Mouse (Mus musculus) CH12.LX (cell line): ENCODE data around the gene Cd96. TPM values are rescaled to one million over a fixed set of nuclear protein-coding genes. Genes with fewer than 3 reads are reported as not detected.
A peak's percentile ranks its signal among the peaks of the same experiment; 100 is the strongest.

Experiments
- DNase-seq: peaks from one replicate; pipeline ENCODE4 v3.0.0-alpha.2; 2013; ENCODE audit errors: extremely low read depth
- H3K27ac ChIP-seq: 2 replicates; pipeline ENCODE4 v1.5.1; 2012; ENCODE audit warnings: low read depth, mild to moderate bottlenecking, control low read depth, moderate library complexity; ENCODE audit not compliant: insufficient read depth
- H3K27me3 ChIP-seq: replicated peaks from 2 replicates; pipeline ENCODE3; 2012; ENCODE audit warnings: inconsistent platforms
- H3K36me3 ChIP-seq, 2 experiments: replicated peaks in 1 of 2; 2 replicates each; pipeline versions ENCODE3 to v1.6.1; 2012; ENCODE audit warnings: inconsistent platforms in 1 of 2, low read length in 1 of 2, mild to moderate bottlenecking in 1 of 2, mixed read lengths in 1 of 2, moderate library complexity in 1 of 2; ENCODE audit not compliant: control insufficient read depth in 1 of 2, insufficient read depth in 1 of 2
- H3K4me1 ChIP-seq, 2 experiments: 2 replicates each; pipeline ENCODE4 v1.6.1; 2012; ENCODE audit warnings: inconsistent platforms in 1 of 2, moderate library complexity in 1 of 2; ENCODE audit not compliant: insufficient read depth in 2 of 2, control insufficient read depth in 1 of 2
- H3K4me2 ChIP-seq: 2 replicates; pipeline ENCODE4 v1.6.1; 2012; ENCODE audit warnings: low read depth, mild to moderate bottlenecking, control low read depth; ENCODE audit not compliant: poor library complexity, insufficient read depth, severe bottlenecking
- H3K4me3 ChIP-seq, 3 experiments: fragments of 150-350 bp in 1 of 3; sonication (generic) in 1 of 3; replicated peaks in 1 of 3; 2 replicates each; pipeline versions ENCODE3 to v1.5.1; 2011 to 2012; ENCODE audit warnings: low read depth in 2 of 3, low read length in 2 of 3, mild to moderate bottlenecking in 2 of 3, moderate library complexity in 2 of 3, control low read depth in 1 of 3, improper control_type of control experiment in 1 of 3, inconsistent platforms in 1 of 3, mixed read lengths in 1 of 3; ENCODE audit not compliant: poor library complexity in 1 of 3
- H3K79me2 ChIP-seq: replicated peaks from 2 replicates; pipeline ENCODE4 v1.6.1; 2012; ENCODE audit warnings: mild to moderate bottlenecking, moderate library complexity; ENCODE audit not compliant: control insufficient read depth, poor library complexity, insufficient read depth, severe bottlenecking; ENCODE audit errors: extremely low read depth
- H3K9ac ChIP-seq: 2 replicates; pipeline ENCODE4 v1.6.1; 2012; ENCODE audit warnings: low read depth, mild to moderate bottlenecking, control low read depth, moderate library complexity; ENCODE audit not compliant: insufficient read depth
- H3K9me3 ChIP-seq: replicated peaks from 2 replicates; pipeline ENCODE3; 2012; ENCODE audit warnings: low read length, inconsistent platforms, mixed read lengths
- BHLHE40 ChIP-seq: IDR thresholded peaks from 2 replicates; pipeline ENCODE4 v1.6.1; 2011; ENCODE audit warnings: mild to moderate bottlenecking, low read depth, low read length, improper control_type of control experiment
- CHD1 ChIP-seq: IDR thresholded peaks from 2 replicates; pipeline ENCODE4 v1.6.1; 2012; ENCODE audit warnings: low read depth, low read length, improper control_type of control experiment, inconsistent platforms
- CTCF ChIP-seq, 2 experiments: IDR thresholded peaks in 1 of 2; conservative IDR thresholded peaks in 1 of 2; 2 replicates each; pipeline ENCODE4 v1.5.1; 2011 to 2012; ENCODE audit warnings: low read depth in 2 of 2, low read length in 2 of 2, improper control_type of control experiment in 1 of 2, inconsistent platforms in 1 of 2, mild to moderate bottlenecking in 1 of 2, moderate library complexity in 1 of 2
- EP300 ChIP-seq: IDR thresholded peaks from 2 replicates; pipeline ENCODE4 v1.6.1; 2011; ENCODE audit warnings: low read length, improper control_type of control experiment
- GABPA ChIP-seq: IDR thresholded peaks from 2 replicates; pipeline ENCODE4 v1.6.1; 2012; ENCODE audit warnings: low read depth, low read length, improper control_type of control experiment, inconsistent platforms; ENCODE audit not compliant: insufficient replicate concordance
- IRF4 ChIP-seq: IDR thresholded peaks from 2 replicates; pipeline ENCODE4 v1.6.1; 2014; ENCODE audit warnings: low read depth, mild to moderate bottlenecking, inconsistent platforms, low read length, improper control_type of control experiment
- MAX ChIP-seq: IDR thresholded peaks from 2 replicates; pipeline ENCODE4 v1.6.1; 2011; ENCODE audit warnings: low read length, improper control_type of control experiment
- MAZ ChIP-seq: IDR thresholded peaks from 2 replicates; pipeline ENCODE4 v1.6.1; 2012; ENCODE audit warnings: low read depth, mild to moderate bottlenecking, inconsistent platforms, low read length, improper control_type of control experiment, moderate library complexity
- MEF2A ChIP-seq: IDR thresholded peaks from 2 replicates; pipeline ENCODE4 v1.6.1; 2014; ENCODE audit warnings: low read depth, mild to moderate bottlenecking, inconsistent platforms, low read length, improper control_type of control experiment, borderline replicate concordance
- MXI1 ChIP-seq: IDR thresholded peaks from 2 replicates; pipeline ENCODE4 v1.6.1; 2011; ENCODE audit warnings: mild to moderate bottlenecking, low read depth, low read length, improper control_type of control experiment
- MYC ChIP-seq: IDR thresholded peaks from 2 replicates; pipeline ENCODE4 v1.6.1; 2011; ENCODE audit warnings: low read depth, mild to moderate bottlenecking, improper control_type of control experiment, low read length
- NELFE ChIP-seq: IDR thresholded peaks from 2 replicates; pipeline ENCODE4 v1.6.1; 2011; ENCODE audit warnings: low read depth, low read length, improper control_type of control experiment
- PAX5 ChIP-seq: IDR thresholded peaks from 2 replicates; pipeline ENCODE4 v1.6.1; 2012; ENCODE audit warnings: low read length, inconsistent platforms, mixed read lengths
- POLR2A ChIP-seq: IDR thresholded peaks from 2 replicates; pipeline ENCODE4 v1.6.1; 2011; ENCODE audit warnings: low read depth, mild to moderate bottlenecking, improper control_type of control experiment, low read length
- POLR2AphosphoS2 ChIP-seq: IDR thresholded peaks from 2 replicates; pipeline ENCODE4 v1.6.1; 2011; ENCODE audit warnings: low read depth, low read length, improper control_type of control experiment
- RAD21 ChIP-seq: IDR thresholded peaks from 2 replicates; pipeline ENCODE4 v1.6.1; 2011; ENCODE audit warnings: low read depth, mild to moderate bottlenecking, low read length, improper control_type of control experiment, moderate library complexity
- RCOR1 ChIP-seq: conservative IDR thresholded peaks from 2 replicates; pipeline ENCODE4 v1.6.1; 2012; ENCODE audit warnings: low read depth, mild to moderate bottlenecking, inconsistent platforms, low read length, improper control_type of control experiment
- SIN3A ChIP-seq: IDR thresholded peaks from 2 replicates; pipeline ENCODE4 v1.6.1; 2012; ENCODE audit warnings: low read length, improper control_type of control experiment, inconsistent platforms
- SMC3 ChIP-seq: IDR thresholded peaks from 2 replicates; pipeline ENCODE4 v1.6.1; 2011; ENCODE audit warnings: low read depth, low read length, improper control_type of control experiment
- TCF12 ChIP-seq: IDR thresholded peaks from 2 replicates; pipeline ENCODE4 v1.6.1; 2014; ENCODE audit warnings: low read depth, mild to moderate bottlenecking, inconsistent platforms, low read length, improper control_type of control experiment
- UBTF ChIP-seq: IDR thresholded peaks from 2 replicates; pipeline ENCODE4 v1.6.1; 2012; ENCODE audit warnings: low read depth, mild to moderate bottlenecking, inconsistent platforms, low read length, improper control_type of control experiment, moderate library complexity
- USF2 ChIP-seq: conservative IDR thresholded peaks from 2 replicates; pipeline ENCODE4 v1.6.1; 2011; ENCODE audit warnings: low read depth, low read length, improper control_type of control experiment
- ZC3H11A ChIP-seq: IDR thresholded peaks from 2 replicates; pipeline ENCODE4 v1.6.1; 2012; ENCODE audit warnings: low read depth, mild to moderate bottlenecking, inconsistent platforms, low read length, improper control_type of control experiment
- ZKSCAN1 ChIP-seq: IDR thresholded peaks from 2 replicates; pipeline ENCODE4 v1.6.1; 2012; ENCODE audit warnings: low read depth, inconsistent platforms, low read length, improper control_type of control experiment, borderline replicate concordance
- dilution Hi-C: fragments of 300-500 bp; cut with MboI; formaldehyde crosslinking; loops from 2 replicates; pipeline ENCODE4 v1.14.3; 2020; ENCODE audit warnings: low sequenced_read_pairs; ENCODE audit not compliant: extremely low pct_unique_long_range_greater_than_20kb, extremely low pct_ligation_motif_present
- in situ Hi-C: fragments of 300-500 bp; cut with MboI; formaldehyde crosslinking; loops from 3 replicates; pipeline ENCODE4 v1.14.3; 2019; ENCODE audit warnings: low sequenced_read_pairs, low pct_ligation_motif_present, low pct_unique_long_range_greater_than_20kb, mixed read lengths
- polyA plus RNA-seq: library from polyadenylated mRNA; unstranded; fragments of >175 nt; gene quantifications from 2 replicates; pipeline ENCODE4 v1.2.1, GENCODE M21; 2012; ENCODE audit warnings: low read depth; ENCODE audit not compliant: insufficient read length
- total RNA-seq, 2 experiments: library from RNA; depleted of rRNA; stranded (reverse); fragments of 300-350 nt in 1 of 2; fragments of >200 nt in 1 of 2; gene quantifications; 2 replicates each; pipeline ENCODE4 v1.2.3; 2012 to 2014

Gene Cd96
- total and polyA plus RNA-seq, 3 experiments, result 4.4 to 9.7 (median 5.9) TPM

GRCm38 (mm10) chr16:46121420-46121819, 1.4 kb upstream of the Cd96 start:
- no peak overlapping the region for H3K27ac ChIP-seq
- peaks cover 0 to 6% of the 10 kb centered on the region in 2 experiments; a peak in 1 of 4 replicates for H3K4me1 ChIP-seq
- no peaks in the 10 kb centered on the region for H3K79me2 ChIP-seq
- in situ Hi-C loops, result loop anchor here (5.0 kb wide), 1 partner anchor 131 kb away; no protein-coding TSS in a partner anchor
- peaks cover 36% of the 10 kb centered on the region for H3K9me3 ChIP-seq
- H3K27me3 ChIP-seq, result no peaks in the 10 kb centered on the region
- H3K36me3 ChIP-seq, result no peaks in the 10 kb centered on the region
- peak; percentile 49 for DNase-seq
- H3K9ac ChIP-seq, result no peak overlapping the region
- no peak overlapping the region for H3K4me2 ChIP-seq
- TF ChIP-seq MYC, result 0 out of 2 replicates have a peak, but pooled peaks have one; percentile 50
- 0 out of 2 replicates have a peak, but pooled peaks have one; percentile 22 for TF ChIP-seq MAX
- peak; percentile 42; the same call in 1 of the 2 replicates for TF ChIP-seq ZC3H11A
- peak; percentile 50; the same call in 1 of the 2 replicates for TF ChIP-seq SIN3A
- TF ChIP-seq IRF4, result peak; percentile 55; the same call in 1 of the 2 replicates
- TF ChIP-seq MEF2A, result peak; percentile 53; the same call in 1 of the 2 replicates
- no peak for TF ChIP-seq ZKSCAN1
- TF ChIP-seq UBTF, result no peak
- TF ChIP-seq NELFE, result peak; percentile 41; the same call in 1 of the 2 replicates
- TF ChIP-seq TCF12, result peak; percentile 40; the same call in 1 of the 2 replicates
- no peak for TF ChIP-seq USF2
- TF ChIP-seq MAZ, result peak; percentile 86; the same call in 1 of the 2 replicates
- peak; percentile 73 for TF ChIP-seq SMC3
- peak; percentile 59; the same call in 1 of the 2 replicates for TF ChIP-seq MXI1
- TF ChIP-seq EP300, result no peak
- 0 out of 2 replicates have a peak, but pooled peaks have one; percentile 6 for TF ChIP-seq BHLHE40
- 0 out of 2 replicates have a peak, but pooled peaks have one; percentile 29 for TF ChIP-seq RCOR1
- TF ChIP-seq RAD21, result peak; percentile 87
- no peak for TF ChIP-seq PAX5
- peak in 1 of 2 experiments; percentile 79; a peak in 2 of 4 replicates for TF ChIP-seq CTCF (conservative IDR thresholded peaks at IDR 0.05 in 1 of 2, IDR thresholded peaks at IDR 0.05 in 1 of 2; ENCODE audit: low read depth in 2 of 2, low read length in 2 of 2)
- TF ChIP-seq, all 38 proteins: peak for 15
- dilution Hi-C loops, result no loop called here
- no peak overlapping the region for H3K4me3 ChIP-seq

DNA sequence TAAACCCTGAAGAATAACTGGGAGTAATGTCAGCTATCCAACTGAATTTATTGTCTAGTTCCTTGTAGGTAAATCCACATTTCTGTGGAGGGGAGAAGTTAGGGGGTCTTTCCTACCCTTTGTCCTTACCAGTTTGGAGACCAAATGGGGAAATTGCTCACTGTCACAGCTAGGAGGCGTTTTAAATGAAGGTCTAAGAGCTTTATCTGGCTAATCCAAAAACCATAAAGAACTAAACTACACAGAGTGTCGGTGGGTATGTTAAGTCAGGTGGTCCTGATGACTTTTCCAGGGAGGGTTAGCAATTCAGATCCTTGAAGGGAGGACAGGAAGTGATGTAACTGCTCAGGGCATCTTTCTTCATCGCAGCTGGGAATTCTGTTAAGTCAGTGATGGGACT, 556 bp upstream of the Cd96 start:
- in situ Hi-C loops, result loop anchor here (5.0 kb wide), 1 partner anchor 132 kb away; no protein-coding TSS in a partner anchor
- Histone ChIP-seq H3K4me2 (peak overlapping the region; percentile 16; the same call in 1 of the 2 replicates), H3K36me3 (no peaks in the 10 kb centered on the region), H3K27ac (no peak overlapping the region), H3K4me3 (peak overlapping the region in 1 of 3 experiments; percentile 47), H3K79me2 (no peaks in the 10 kb centered on the region), H3K4me1 (peaks cover 0 to 6% of the 10 kb centered on the region in 2 experiments; a peak in 1 of 4 replicates), H3K9me3 (peaks cover 36% of the 10 kb centered on the region), H3K9ac (no peak overlapping the region), H3K27me3 (no peaks in the 10 kb centered on the region)
- dilution Hi-C loops, result no loop called here
- DNase-seq, result peak; percentile 17
- TF ChIP-seq POLR2AphosphoS2 (no peak), CTCF (conservative IDR thresholded peaks at IDR 0.05 in 1 of 2, IDR thresholded peaks at IDR 0.05 in 1 of 2; ENCODE audit: low read depth in 2 of 2, low read length in 2 of 2) (peak in 1 of 2 experiments; percentile 28; a peak in 2 of 4 replicates), POLR2A (no peak), MYC (no peak), CHD1 (no peak), RCOR1 (no peak), RAD21 (no peak), GABPA (no peak)
